Mouse (Mus musculus): ENCODE data around the gene Nkd2. TPM values are rescaled to one million over a fixed set of nuclear protein-coding genes. Genes with fewer than 3 reads are reported as not detected.

Nkd2 gene
- polyA plus RNA-seq, 1 experiment from 2014 or later, result 49.9 TPM

- Histone ChIP-seq H3K27ac (replicated peaks; ENCODE audit: low read depth, low read length) (no peak overlapping the region), H3K4me3 (ENCODE audit: low read depth, low read length) (no peak overlapping the region), H3K4me2 (ENCODE audit: low read depth, severe bottlenecking) (no peak overlapping the region), H3K4me1 (ENCODE audit: control insufficient read depth, insufficient read depth, low read length) (peaks cover 14% of the 10 kb centered on the region), H3K9me3 (ENCODE audit: control insufficient read depth, low read length) (no peaks in the 10 kb centered on the region), H3K27me3 (ENCODE audit: control insufficient read depth, insufficient read depth, low read length) (no peaks in the 10 kb centered on the region), H3K9ac (ENCODE audit: low read length) (no peak overlapping the region), H3K36me3 (ENCODE audit: control insufficient read depth, insufficient read depth, low read length) (peaks cover 4% of the 10 kb centered on the region; the same call in 1 of the 2 replicates)
- no peak for DNase-seq (ENCODE audit: low spot score)
- 72% methylated on average over 4 of the region's 4 CpGs for WGBS
- no peak for ATAC-seq (ENCODE audit: insufficient number of reproducible peaks, low FRiP score, low TSS enrichment, low read depth)
Measured at GRCm38 (mm10) chr13:73773519-73774205, 73.8 kb downstream of the Nkd2 start.

GRCm38 (mm10) chr13:73772655-73773054, 74.8 kb downstream of the Nkd2 start:
- 44% methylated on average over 2 of the region's 2 CpGs for WGBS
- no peaks in the 10 kb centered on the region for H3K27me3 ChIP-seq (ENCODE audit: control insufficient read depth, insufficient read depth, low read length)
- H3K4me3 ChIP-seq (ENCODE audit: low read depth, low read length), result no peak overlapping the region
- H3K36me3 ChIP-seq (ENCODE audit: control insufficient read depth, insufficient read depth, low read length), result peaks cover 4% of the 10 kb centered on the region; the same call in 1 of the 2 replicates
- H3K9me3 ChIP-seq (ENCODE audit: control insufficient read depth, low read length), result no peaks in the 10 kb centered on the region
- H3K4me2 ChIP-seq (ENCODE audit: low read depth, severe bottlenecking), result no peak overlapping the region
- ATAC-seq (ENCODE audit: insufficient number of reproducible peaks, low FRiP score, low TSS enrichment, low read depth) (no peak), DNase-seq (ENCODE audit: low spot score) (no peak)
- H3K27ac ChIP-seq (replicated peaks; ENCODE audit: low read depth, low read length), result 0 out of 2 replicates have a peak overlapping the region, but pooled peaks have one; percentile 30
- peaks cover 19% of the 10 kb centered on the region for H3K4me1 ChIP-seq (ENCODE audit: control insufficient read depth, insufficient read depth, low read length)
- no peak overlapping the region for H3K9ac ChIP-seq (ENCODE audit: low read length)

- Histone ChIP-seq H3K27me3 (ENCODE audit: control insufficient read depth, insufficient read depth, low read length) (no peaks in the 10 kb centered on the region), H3K4me1 (ENCODE audit: control insufficient read depth, insufficient read depth, low read length) (peaks cover 24% of the 10 kb centered on the region), H3K27ac (replicated peaks; ENCODE audit: low read depth, low read length) (no peak overlapping the region), H3K4me3 (ENCODE audit: low read depth, low read length) (no peak overlapping the region), H3K9me3 (ENCODE audit: control insufficient read depth, low read length) (no peaks in the 10 kb centered on the region), H3K4me2 (ENCODE audit: low read depth, severe bottlenecking) (no peak overlapping the region), H3K36me3 (ENCODE audit: control insufficient read depth, insufficient read depth, low read length) (peaks cover 4% of the 10 kb centered on the region; the same call in 1 of the 2 replicates), H3K9ac (ENCODE audit: low read length) (no peak overlapping the region)
- ATAC-seq (ENCODE audit: insufficient number of reproducible peaks, low FRiP score, low TSS enrichment, low read depth) (no peak), DNase-seq (ENCODE audit: low spot score) (no peak)
- WGBS, result 36% methylated on average over 3 of the region's 3 CpGs
Measured at GRCm38 (mm10) chr13:73771131-73771530, 76.3 kb downstream of the Nkd2 start.

- 0 out of 2 replicates have a peak, but pooled peaks cover 2% of the 10 kb centered on the region for H3K36me3 ChIP-seq (ENCODE audit: control insufficient read depth, insufficient read depth, low read length)
- no peak overlapping the region for H3K4me3 ChIP-seq (ENCODE audit: low read depth, low read length)
- H3K9ac ChIP-seq (ENCODE audit: low read length), result no peak overlapping the region
- no peak overlapping the region for H3K27ac ChIP-seq (replicated peaks; ENCODE audit: low read depth, low read length)
- peaks cover 31% of the 10 kb centered on the region for H3K4me1 ChIP-seq (ENCODE audit: control insufficient read depth, insufficient read depth, low read length)
- no peaks in the 10 kb centered on the region for H3K27me3 ChIP-seq (ENCODE audit: control insufficient read depth, insufficient read depth, low read length)
- no peak for ATAC-seq (ENCODE audit: insufficient number of reproducible peaks, low FRiP score, low TSS enrichment, low read depth)
- H3K9me3 ChIP-seq (ENCODE audit: control insufficient read depth, low read length), result no peaks in the 10 kb centered on the region
- DNase-seq (ENCODE audit: low spot score), result no peak
- H3K4me2 ChIP-seq (ENCODE audit: low read depth, severe bottlenecking), result no peak overlapping the region
- WGBS, result 70% methylated on average over 4 of the region's 4 CpGs
Measured at GRCm38 (mm10) chr13:73769916-73770682, 77.3 kb downstream of the Nkd2 start.

Other genes with a start within 250 kb of the Nkd2 start
- 113 and 119 TPM in 2 replicates for gene Clptm1l, start 243.6 kb downstream of the Nkd2 start, polyA plus RNA-seq (2014; fragmentation: Nextera tagmentation; extraction: Ambion mirVana)
- gene Tert, start 220.7 kb downstream of the Nkd2 start, polyA plus RNA-seq (2014; fragmentation: Nextera tagmentation; extraction: Ambion mirVana), result 9.4 and 10.2 TPM in 2 replicates
- gene Slc6a18, start 169.6 kb downstream of the Nkd2 start, polyA plus RNA-seq (2014; fragmentation: Nextera tagmentation; extraction: Ambion mirVana), result not detected in 2 replicates
- gene Slc6a19, start 142.8 kb downstream of the Nkd2 start, polyA plus RNA-seq (2014; fragmentation: Nextera tagmentation; extraction: Ambion mirVana), result not detected in 2 replicates
- gene Slc12a7, start 114.5 kb downstream of the Nkd2 start, polyA plus RNA-seq (2014; fragmentation: Nextera tagmentation; extraction: Ambion mirVana), result 49.1 and 50.8 TPM in 2 replicates
- 73.4 and 73.5 TPM in 2 replicates for gene Trip13, start 90.2 kb upstream of the Nkd2 start, polyA plus RNA-seq (2014; fragmentation: Nextera tagmentation; extraction: Ambion mirVana)
- gene Brd9, start 90.2 kb upstream of the Nkd2 start, polyA plus RNA-seq (2014; fragmentation: Nextera tagmentation; extraction: Ambion mirVana), result 60.0 and 66.8 TPM in 2 replicates
- not detected in 2 replicates for gene Zdhhc11, start 116.2 kb upstream of the Nkd2 start, polyA plus RNA-seq (2014; fragmentation: Nextera tagmentation; extraction: Ambion mirVana)
- gene Tppp, start 161.8 kb upstream of the Nkd2 start, polyA plus RNA-seq (2014; fragmentation: Nextera tagmentation; extraction: Ambion mirVana), result 0.21 and 0.37 TPM in 2 replicates
- 23.4 and 24.4 TPM in 2 replicates for gene Cep72, start 214.7 kb upstream of the Nkd2 start, polyA plus RNA-seq (2014; fragmentation: Nextera tagmentation; extraction: Ambion mirVana)

Measured in limb, embryonic 11.5 days (tissue).